Comparison of ENCODE assay signal across 12 mouse cellular contexts in genomic region chr6:28618299-28618698, GRCm38 (mm10).
DNase-seq lines count a peak whose midpoint lies in the region; ATAC-seq and TF ChIP-seq lines count a peak whose summit lies in the region.
"Had no signal": no experiment of that assay in that cellular context is flagged by ENCODE, and none has a peak within 500 bp of the region (broad histone marks: within the 10 kb centered on the region; RNA-seq: fewer than 3 reads in every experiment).

No protein-coding gene starts in this region.

- TF ChIP-seq POLR2A in heart, adult 2 months (IDR thresholded peaks at IDR 0.05; ENCODE audit: insufficient read depth, low read depth, low read length): no peak

- H3K79me2 ChIP-seq in heart, adult 2 months (replicated peaks; ENCODE audit: control insufficient read depth, insufficient read depth, low read length): no peaks in the 10 kb centered on the region

- peak overlapping the region; percentile 12; the same call in 1 of the 2 replicates for H3K27ac ChIP-seq in heart, adult 2 months
- H3K27ac ChIP-seq in kidney, embryonic 15.5 days: 0 out of 2 replicates have a peak overlapping the region, but pooled peaks have one; percentile 51
- H3K27ac ChIP-seq in neural tube, embryonic 12.5 days: no peak overlapping the region
- H3K27ac ChIP-seq in neural tube, embryonic 15.5 days (replicated peaks): no peak overlapping the region
- no peak overlapping the region for H3K27ac ChIP-seq in intestine, embryonic 16.5 days (ENCODE audit: low read length)
- H3K27ac ChIP-seq: embryonic facial prominence, embryonic 13.5 days; hindbrain, postnatal 0 days; kidney, postnatal 0 days had no signal

- peaks cover 12% of the 10 kb centered on the region for H3K4me1 ChIP-seq in heart, adult 2 months (ENCODE audit: control insufficient read depth, insufficient read depth, low read length)
- peaks cover 36% of the 10 kb centered on the region for H3K4me1 ChIP-seq in kidney, embryonic 15.5 days
- peaks cover 15% of the 10 kb centered on the region for H3K4me1 ChIP-seq in neural tube, embryonic 12.5 days
- peaks cover 23% of the 10 kb centered on the region for H3K4me1 ChIP-seq in neural tube, embryonic 15.5 days
- H3K4me1 ChIP-seq in intestine, embryonic 16.5 days (ENCODE audit: control insufficient read depth, insufficient read depth, low read length): peaks cover 23% of the 10 kb centered on the region

- no peaks in the 10 kb centered on the region for H3K9me3 ChIP-seq in kidney, embryonic 15.5 days (replicated peaks)
- H3K9me3 ChIP-seq in neural tube, embryonic 12.5 days: no peaks in the 10 kb centered on the region
- no peaks in the 10 kb centered on the region for H3K9me3 ChIP-seq in neural tube, embryonic 15.5 days (replicated peaks)
- H3K9me3 ChIP-seq in intestine, embryonic 16.5 days (ENCODE audit: control insufficient read depth, low read length): no peaks in the 10 kb centered on the region
- H3K9me3 ChIP-seq: embryonic facial prominence, embryonic 13.5 days had no signal

- intact Hi-C loops in heart, adult 2 months (cut with DNase I): no loop called here
- intact Hi-C loops in heart, postnatal 14 days (cut with DNase I): no loop called here

- ATAC-seq in kidney, embryonic 15.5 days (replicated peaks; ENCODE audit: low FRiP score): no peak
- 0 out of 2 replicates have a peak, but pooled peaks have one; percentile 31 for ATAC-seq in neural tube, embryonic 12.5 days (ENCODE audit: low FRiP score, low read depth)
- no peak for ATAC-seq in neural tube, embryonic 15.5 days (ENCODE audit: low FRiP score)
- peak; percentile 16; the same call in 1 of the 2 replicates for ATAC-seq in intestine, embryonic 16.5 days

- TF ChIP-seq EP300 in heart, adult 2 months (IDR thresholded peaks at IDR 0.05; ENCODE audit: insufficient read depth, low read depth, low read length): no peak

- no peak overlapping the region for H3K9ac ChIP-seq in heart, adult 2 months (ENCODE audit: low read depth, low read length)
- no peak overlapping the region for H3K9ac ChIP-seq in kidney, embryonic 15.5 days
- no peak overlapping the region for H3K9ac ChIP-seq in neural tube, embryonic 12.5 days
- H3K9ac ChIP-seq in neural tube, embryonic 15.5 days (replicated peaks): no peak overlapping the region
- H3K9ac ChIP-seq in intestine, embryonic 16.5 days (ENCODE audit: low read depth, low read length): no peak overlapping the region
- H3K9ac ChIP-seq: embryonic facial prominence, embryonic 13.5 days; lung, embryonic 14.5 days had no signal

- H3K4me2 ChIP-seq in kidney, embryonic 15.5 days: no peak overlapping the region
- H3K4me2 ChIP-seq in neural tube, embryonic 12.5 days (replicated peaks): no peak overlapping the region; the same call in 1 of the 2 replicates
- H3K4me2 ChIP-seq in neural tube, embryonic 15.5 days: no peak overlapping the region
- H3K4me2 ChIP-seq in intestine, embryonic 16.5 days (ENCODE audit: low read depth, low read length): no peak overlapping the region
- H3K4me2 ChIP-seq: embryonic facial prominence, embryonic 13.5 days had no signal

- WGBS in heart, adult 2 months: 37% methylated on average over 3 of the region's 3 CpGs
- WGBS in kidney, embryonic 15.5 days: 54% methylated on average over 3 of the region's 3 CpGs
- WGBS in neural tube, embryonic 12.5 days: 49% methylated on average over 3 of the region's 3 CpGs
- 32% methylated on average over 3 of the region's 3 CpGs for WGBS in neural tube, embryonic 15.5 days
- 62% methylated on average over 3 of the region's 3 CpGs for WGBS in intestine, embryonic 16.5 days

- no peak for DNase-seq in heart, adult 2 months
- no peak for DNase-seq in heart, postnatal 14 days
- DNase-seq in kidney, postnatal 14 days: no peak
- DNase-seq in cerebellum, adult 18-20 months: no peak

- TF ChIP-seq CTCF in heart, adult 2 months (IDR thresholded peaks at IDR 0.05): no peak

- H3K36me3 ChIP-seq in heart, adult 2 months (ENCODE audit: control insufficient read depth, insufficient read depth, low read length): peaks cover 14% of the 10 kb centered on the region; the same call in 1 of the 2 replicates
- H3K36me3 ChIP-seq in kidney, embryonic 15.5 days: 0 out of 2 replicates have a peak, but pooled peaks cover 4% of the 10 kb centered on the region
- H3K36me3 ChIP-seq in neural tube, embryonic 12.5 days: no peaks in the 10 kb centered on the region
- H3K36me3 ChIP-seq in neural tube, embryonic 15.5 days: no peaks in the 10 kb centered on the region
- no peaks in the 10 kb centered on the region for H3K36me3 ChIP-seq in intestine, embryonic 16.5 days (ENCODE audit: control insufficient read depth, insufficient read depth, low read length)
- H3K36me3 ChIP-seq: embryonic facial prominence, embryonic 13.5 days had no signal

- no peaks in the 10 kb centered on the region for H3K27me3 ChIP-seq in heart, adult 2 months (ENCODE audit: control insufficient read depth, insufficient read depth, low read length)
- no peaks in the 10 kb centered on the region for H3K27me3 ChIP-seq in kidney, embryonic 15.5 days
- H3K27me3 ChIP-seq in neural tube, embryonic 12.5 days (replicated peaks): no peaks in the 10 kb centered on the region
- H3K27me3 ChIP-seq in neural tube, embryonic 15.5 days (replicated peaks): no peaks in the 10 kb centered on the region
- no peaks in the 10 kb centered on the region for H3K27me3 ChIP-seq in intestine, embryonic 16.5 days (replicated peaks; ENCODE audit: control insufficient read depth, insufficient read depth, low read length)
- H3K27me3 ChIP-seq: embryonic facial prominence, embryonic 13.5 days had no signal

- H3K4me3 ChIP-seq in heart, adult 2 months: no peak overlapping the region
- H3K4me3 ChIP-seq in kidney, embryonic 15.5 days (replicated peaks): no peak overlapping the region
- H3K4me3 ChIP-seq in neural tube, embryonic 12.5 days: no peak overlapping the region
- no peak overlapping the region for H3K4me3 ChIP-seq in neural tube, embryonic 15.5 days (replicated peaks)
- no peak overlapping the region for H3K4me3 ChIP-seq in intestine, embryonic 16.5 days (ENCODE audit: low read length)
- H3K4me3 ChIP-seq: embryonic facial prominence, embryonic 13.5 days had no signal

Comparison
In these comparisons a context has a peak if more than half of its experiments do, and no peak if none do; other contexts are left out.
1. ATAC-seq: peak in neural tube, embryonic 12.5 days (single experiment) and intestine, embryonic 16.5 days (single experiment); none in kidney, embryonic 15.5 days (single experiment) and neural tube, embryonic 15.5 days (single experiment).
2. H3K27ac ChIP-seq: peak in heart, adult 2 months (single experiment) and kidney, embryonic 15.5 days (single experiment); none in neural tube, embryonic 12.5 days (single experiment), neural tube, embryonic 15.5 days (single experiment) and intestine, embryonic 16.5 days (single experiment).